Mouse (Mus musculus) intestine, postnatal 0 days (tissue): ENCODE results near the gene Brms1l. TPM values are rescaled to one million over a fixed set of nuclear protein-coding genes. Genes with fewer than 3 reads are reported as not detected.
"Not testable (repeated sequence)": the region's sequence is repeated elsewhere in the genome, so short reads cannot be mapped to it uniquely, and the experiment has no call there.

ENCODE experiments used
- ATAC-seq: fragments of 200-750 bp; cut with Nextera tagmentation; 2 replicates; pipeline ENCODE4 v1.8.0; 2017; ENCODE audit warnings: mild to moderate bottlenecking, moderate TSS enrichment, moderate library complexity
- H3K27ac ChIP-seq: fragments of 300-500 bp; sonication (generic); 2 replicates; pipeline ENCODE4 v1.5.1; 2014; ENCODE audit warnings: mild to moderate bottlenecking, low read depth, low read length, moderate library complexity
- H3K27me3 ChIP-seq: fragments of 300-500 bp; sonication (generic); replicated peaks from 2 replicates; pipeline ENCODE4 v1.6.1; 2014; ENCODE audit warnings: low read length, mixed read lengths; ENCODE audit not compliant: control insufficient read depth, insufficient read depth
- H3K36me3 ChIP-seq: fragments of 300-500 bp; sonication (generic); 2 replicates; pipeline ENCODE4 v1.6.1; 2014; ENCODE audit warnings: mild to moderate bottlenecking, moderate library complexity; ENCODE audit not compliant: control insufficient read depth, insufficient read depth
- H3K4me1 ChIP-seq: fragments of 300-500 bp; sonication (generic); replicated peaks from 2 replicates; pipeline ENCODE4 v1.6.1; 2014; ENCODE audit warnings: antibody characterized with exemption, low read length, mixed read lengths; ENCODE audit not compliant: control insufficient read depth, insufficient read depth
- H3K4me2 ChIP-seq: fragments of 300-500 bp; sonication (generic); replicated peaks from 2 replicates; pipeline ENCODE4 v1.6.1; 2014; ENCODE audit warnings: low read depth, mild to moderate bottlenecking, moderate library complexity
- H3K4me3 ChIP-seq: fragments of 300-500 bp; sonication (generic); 2 replicates; pipeline ENCODE4 v1.5.1; 2014; ENCODE audit warnings: low read depth, low read length
- H3K9ac ChIP-seq: fragments of 300-500 bp; sonication (generic); 2 replicates; pipeline ENCODE4 v1.6.1; 2014; ENCODE audit warnings: mild to moderate bottlenecking, low read depth, low read length
- H3K9me3 ChIP-seq: fragments of 300-500 bp; sonication (generic); 2 replicates; pipeline ENCODE4 v1.6.1; 2016; ENCODE audit warnings: mixed run types; ENCODE audit not compliant: control insufficient read depth
- CTCF ChIP-seq: sonication (generic); IDR thresholded peaks from 2 replicates; pipeline ENCODE4 v1.5.1; 2016; ENCODE audit warnings: low read depth, mild to moderate bottlenecking, control low read depth, antibody characterized with exemption, moderate library complexity
- WGBS: fragments of 180-500 bp; shearing (Covaris S2); extraction: QIAGEN DNeasy Blood & Tissue Kit; methylation state at CpG from one replicate; pipeline ENCODE4 v1.1.7; 2014; 5-methylcytosine and 5-hydroxymethylcytosine counted together
- polyA plus RNA-seq: library from polyadenylated mRNA; unstranded; fragments of >200 nt; fragmentation: Nextera tagmentation; extraction: Ambion mirVana; gene quantifications from 2 replicates; pipeline ENCODE4 v1.2.1, GENCODE M21; 2015

The Brms1l gene
- polyA plus RNA-seq, result 10.9 and 11.9 TPM in 2 replicates

GRCm38 (mm10) chr12:55836199-55836951 is at the start of gene Brms1l:
Gene Brms1l, plus strand, starts transcription at chr12:55836324.
- Histone ChIP-seq H3K36me3 (no peaks in the 10 kb centered on the region), H3K27me3 (no peaks in the 10 kb centered on the region), H3K4me2 (peak within 1 kb of the TSS; percentile 81), H3K4me1 (no peaks in the 10 kb centered on the region), H3K9ac (peak within 1 kb of the TSS; percentile 74), H3K4me3 (peak within 1 kb of the TSS; percentile 82), H3K27ac (peak within 1 kb of the TSS; percentile 75), H3K9me3 (no peaks in the 10 kb centered on the region)
- TF ChIP-seq CTCF, result no peak
- WGBS, result under 1% methylated on average over 71 of the region's 77 CpGs
- peak; percentile 99 for ATAC-seq

GRCm38 (mm10) chr12:55794485-55794884 is 41.6 kb upstream of the Brms1l start:
- not testable (repeated sequence) for H3K27ac ChIP-seq, H3K4me2 ChIP-seq, H3K36me3 ChIP-seq, H3K4me1 ChIP-seq, H3K9ac ChIP-seq, ATAC-seq, H3K4me3 ChIP-seq, H3K9me3 ChIP-seq, H3K27me3 ChIP-seq
- 83% methylated on average over 4 of the region's 4 CpGs for WGBS

DNA sequence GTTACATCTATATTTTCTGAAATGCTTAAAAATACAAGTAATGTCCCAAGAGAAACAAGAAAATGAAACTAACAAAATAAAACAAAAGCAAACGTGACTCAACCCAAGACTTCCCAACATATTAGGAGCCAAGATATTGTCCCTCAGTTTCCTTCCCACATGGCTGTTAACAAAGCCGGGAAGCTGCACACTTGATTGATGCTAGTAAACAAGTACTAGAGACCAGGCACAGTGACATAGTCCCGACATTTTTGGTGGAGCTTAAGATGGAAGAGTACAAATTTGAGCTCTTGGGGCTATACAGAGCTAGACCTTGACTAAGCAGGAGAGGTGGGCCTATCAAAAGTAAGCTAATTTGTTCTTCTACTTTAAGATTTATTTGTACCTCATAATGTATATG is 39.0 kb upstream of the Brms1l start:
- no peak for TF ChIP-seq CTCF
- 81% methylated on average over 3 of the region's 3 CpGs for WGBS
- H3K27ac ChIP-seq, result no peak overlapping the region
- no peak for ATAC-seq
- no peaks in the 10 kb centered on the region for H3K27me3 ChIP-seq
- H3K9ac ChIP-seq, result no peak overlapping the region
- H3K4me2 ChIP-seq, result no peak overlapping the region
- no peaks in the 10 kb centered on the region for H3K36me3 ChIP-seq
- H3K4me1 ChIP-seq, result no peaks in the 10 kb centered on the region
- no peak overlapping the region for H3K4me3 ChIP-seq
- H3K9me3 ChIP-seq, result no peaks in the 10 kb centered on the region

GRCm38 (mm10) chr12:55798745-55799144 is 37.4 kb upstream of the Brms1l start:
- WGBS, result 78% methylated on average over 4 of the region's 4 CpGs
- no peaks in the 10 kb centered on the region for H3K9me3 ChIP-seq
- TF ChIP-seq CTCF, result no peak
- H3K27ac ChIP-seq, result no peak overlapping the region
- no peak for ATAC-seq
- no peaks in the 10 kb centered on the region for H3K27me3 ChIP-seq
- H3K4me1 ChIP-seq, result no peaks in the 10 kb centered on the region
- no peak overlapping the region for H3K4me2 ChIP-seq
- no peak overlapping the region for H3K9ac ChIP-seq
- no peaks in the 10 kb centered on the region for H3K36me3 ChIP-seq
- no peak overlapping the region for H3K4me3 ChIP-seq

- no peak for TF ChIP-seq CTCF
- H3K27ac ChIP-seq, result no peak overlapping the region
- H3K9ac ChIP-seq, result no peak overlapping the region
- no peaks in the 10 kb centered on the region for H3K27me3 ChIP-seq
- no peak overlapping the region for H3K4me2 ChIP-seq
- H3K4me1 ChIP-seq, result no peaks in the 10 kb centered on the region
- no peak for ATAC-seq
- no peaks in the 10 kb centered on the region for H3K9me3 ChIP-seq
- 85% methylated on average over 5 of the region's 5 CpGs for WGBS
- no peak overlapping the region for H3K4me3 ChIP-seq
- H3K36me3 ChIP-seq, result no peaks in the 10 kb centered on the region
Observed at GRCm38 (mm10) chr12:55800144-55800543, 36.0 kb upstream of the Brms1l start.

GRCm38 (mm10) chr12:55801131-55801530 is 35.0 kb upstream of the Brms1l start:
- Histone ChIP-seq H3K36me3 (no peaks in the 10 kb centered on the region), H3K27me3 (no peaks in the 10 kb centered on the region), H3K9ac (no peak overlapping the region), H3K4me2 (no peak overlapping the region), H3K4me3 (no peak overlapping the region), H3K9me3 (no peaks in the 10 kb centered on the region), H3K27ac (no peak overlapping the region), H3K4me1 (no peaks in the 10 kb centered on the region)
- 85% methylated on average over 4 of the region's 4 CpGs for WGBS
- ATAC-seq, result no peak
- no peak; the same call in 1 of the 2 replicates for TF ChIP-seq CTCF
